Mouse (Mus musculus) hindbrain, embryonic 15.5 days (tissue): Measurements from ENCODE around the gene Hpn. TPM values are rescaled to one million over a fixed set of nuclear protein-coding genes. Genes with fewer than 3 reads are reported as not detected.

ENCODE experiments used
- ATAC-seq: fragments of 200-750 bp; cut with Nextera tagmentation; 2 replicates; pipeline ENCODE4 v1.8.0; 2017; ENCODE audit warnings: low read depth, moderate number of reproducible peaks, moderate TSS enrichment; ENCODE audit not compliant: low FRiP score
- H3K27ac ChIP-seq: fragments of 300-500 bp; sonication (generic); replicated peaks from 2 replicates; pipeline ENCODE4 v1.5.1; 2015; ENCODE audit warnings: mild to moderate bottlenecking, inconsistent platforms
- H3K27me3 ChIP-seq: fragments of 300-500 bp; sonication (generic); 2 replicates; pipeline ENCODE4 v1.6.1; 2015; ENCODE audit warnings: control low read depth, inconsistent platforms
- H3K36me3 ChIP-seq: fragments of 300-500 bp; sonication (generic); 2 replicates; pipeline ENCODE4 v1.6.1; 2015; ENCODE audit warnings: control low read depth, inconsistent platforms
- H3K4me1 ChIP-seq: fragments of 300-500 bp; sonication (generic); replicated peaks from 2 replicates; pipeline ENCODE4 v1.6.1; 2015; ENCODE audit warnings: control low read depth, inconsistent platforms
- H3K4me2 ChIP-seq: fragments of 300-500 bp; sonication (generic); 2 replicates; pipeline ENCODE4 v1.6.1; 2015; ENCODE audit warnings: moderate library complexity, mild to moderate bottlenecking, inconsistent platforms
- H3K4me3 ChIP-seq: fragments of 300-500 bp; sonication (generic); 2 replicates; pipeline ENCODE4 v1.5.1; 2015; ENCODE audit warnings: mild to moderate bottlenecking, inconsistent platforms
- H3K9ac ChIP-seq: fragments of 300-500 bp; sonication (generic); 2 replicates; pipeline ENCODE4 v1.6.1; 2015; ENCODE audit warnings: inconsistent platforms
- H3K9me3 ChIP-seq: fragments of 300-500 bp; sonication (generic); 2 replicates; pipeline ENCODE4 v1.6.1; 2016; ENCODE audit warnings: control low read depth, inconsistent platforms
- WGBS: fragments of 180-500 bp; shearing (Covaris S2); methylation state at CpG from one replicate; pipeline ENCODE4 v1.1.7; 2015; 5-methylcytosine and 5-hydroxymethylcytosine counted together
- polyA plus RNA-seq: library from polyadenylated mRNA; unstranded; fragments of >200 nt; fragmentation: Nextera tagmentation; extraction: Ambion mirVana; gene quantifications from 2 replicates; pipeline ENCODE4 v1.2.1, GENCODE M21; 2015

Hpn gene
- polyA plus RNA-seq, 1 experiment from 2014 or later, result 0.51 TPM

GRCm38 (mm10) chr7:31057071-31057470, 58.0 kb downstream of the Hpn start, which contains the start of gene Fxyd1:
Gene Fxyd1, minus strand, starts transcription at chr7:31057199.
- Histone ChIP-seq H3K4me3 (no peak within 1 kb of the TSS), H3K4me1 (peaks cover 13% of the 10 kb centered on the region), H3K4me2 (no peak within 1 kb of the TSS), H3K27ac (no peak within 1 kb of the TSS), H3K9me3 (no peaks in the 10 kb centered on the region), H3K9ac (no peak within 1 kb of the TSS), H3K27me3 (peaks cover 23% of the 10 kb centered on the region), H3K36me3 (no peaks in the 10 kb centered on the region)
- 73% methylated on average over 2 of the region's 2 CpGs for WGBS
- no peak for ATAC-seq

GRCm38 (mm10) chr7:31056448-31056847, 58.6 kb downstream of the Hpn start:
- no peak for ATAC-seq
- H3K27me3 ChIP-seq, result peaks cover 29% of the 10 kb centered on the region
- no peak overlapping the region for H3K9ac ChIP-seq
- WGBS, result 69% methylated on average over 7 of the region's 7 CpGs
- no peak overlapping the region for H3K27ac ChIP-seq
- H3K36me3 ChIP-seq, result no peaks in the 10 kb centered on the region
- no peaks in the 10 kb centered on the region for H3K9me3 ChIP-seq
- H3K4me3 ChIP-seq, result no peak overlapping the region
- H3K4me2 ChIP-seq, result no peak overlapping the region
- H3K4me1 ChIP-seq, result peaks cover 19% of the 10 kb centered on the region

GRCm38 (mm10) chr7:31055883-31056282, 59.2 kb downstream of the Hpn start:
- no peaks in the 10 kb centered on the region for H3K9me3 ChIP-seq
- ATAC-seq, result no peak
- H3K27ac ChIP-seq, result no peak overlapping the region
- H3K36me3 ChIP-seq, result no peaks in the 10 kb centered on the region
- peaks cover 34% of the 10 kb centered on the region for H3K27me3 ChIP-seq
- WGBS, result 50% methylated on average over 3 of the region's 4 CpGs
- no peak overlapping the region for H3K4me3 ChIP-seq
- no peak overlapping the region for H3K4me2 ChIP-seq
- H3K4me1 ChIP-seq, result peaks cover 25% of the 10 kb centered on the region
- H3K9ac ChIP-seq, result no peak overlapping the region

- WGBS, result 7% methylated on average over 10 of the region's 10 CpGs
These were observed 59.7 kb downstream of the Hpn start for GRCm38 (mm10) chr7:31055354-31055824.

GRCm38 (mm10) chr7:31054661-31055320, 60.3 kb downstream of the Hpn start:
- H3K36me3 ChIP-seq, result no peaks in the 10 kb centered on the region
- H3K4me3 ChIP-seq, result no peak overlapping the region
- no peak overlapping the region for H3K9ac ChIP-seq
- H3K9me3 ChIP-seq, result no peaks in the 10 kb centered on the region
- no peak for ATAC-seq
- 42% methylated on average over 11 of the region's 11 CpGs for WGBS
- 0 out of 2 replicates have a peak overlapping the region, but pooled peaks have one; percentile 2 for H3K27ac ChIP-seq
- peaks cover 36% of the 10 kb centered on the region for H3K4me1 ChIP-seq
- peaks cover 35% of the 10 kb centered on the region for H3K27me3 ChIP-seq
- peak overlapping the region; percentile 30 for H3K4me2 ChIP-seq

More at GRCm38 (mm10) chr7:31055354-31055824, 59.7 kb downstream of the Hpn start:
- Histone ChIP-seq H3K27ac (0 out of 2 replicates have a peak overlapping the region, but pooled peaks have one; percentile 2), H3K4me2 (peak overlapping the region; percentile 30), H3K9me3 (no peaks in the 10 kb centered on the region), H3K4me1 (peaks cover 30% of the 10 kb centered on the region), H3K4me3 (0 out of 2 replicates have a peak overlapping the region, but pooled peaks have one; percentile 12), H3K27me3 (peaks cover 35% of the 10 kb centered on the region), H3K36me3 (no peaks in the 10 kb centered on the region), H3K9ac (no peak overlapping the region)
- no peak for ATAC-seq

GRCm38 (mm10) chr7:31053882-31054447, 61.1 kb downstream of the Hpn start:
- H3K9me3 ChIP-seq, result no peaks in the 10 kb centered on the region
- H3K36me3 ChIP-seq, result no peaks in the 10 kb centered on the region
- no peak overlapping the region for H3K4me3 ChIP-seq
- 29% methylated on average over 10 of the region's 10 CpGs for WGBS
- H3K4me2 ChIP-seq, result no peak overlapping the region
- no peak overlapping the region for H3K9ac ChIP-seq
- H3K27me3 ChIP-seq, result peaks cover 35% of the 10 kb centered on the region
- peaks cover 44% of the 10 kb centered on the region for H3K4me1 ChIP-seq
- ATAC-seq, result no peak
- no peak overlapping the region for H3K27ac ChIP-seq

GRCm38 (mm10) chr7:31052636-31053434, 62.3 kb downstream of the Hpn start:
- Histone ChIP-seq H3K9ac (0 out of 2 replicates have a peak overlapping the region, but pooled peaks have one; percentile 3), H3K4me3 (peak overlapping the region; percentile 48), H3K27me3 (peaks cover 35% of the 10 kb centered on the region), H3K4me2 (peak overlapping the region; percentile 61), H3K27ac (no peak overlapping the region), H3K9me3 (no peaks in the 10 kb centered on the region), H3K36me3 (no peaks in the 10 kb centered on the region), H3K4me1 (peaks cover 44% of the 10 kb centered on the region)
- no peak for ATAC-seq
- under 1% methylated on average over 34 of the region's 34 CpGs for WGBS

- Histone ChIP-seq H3K36me3 (no peaks in the 10 kb centered on the region), H3K4me1 (peaks cover 44% of the 10 kb centered on the region), H3K9ac (0 out of 2 replicates have a peak overlapping the region, but pooled peaks have one; percentile 3), H3K27ac (no peak overlapping the region), H3K4me2 (peak overlapping the region; percentile 61), H3K27me3 (peaks cover 35% of the 10 kb centered on the region), H3K4me3 (peak overlapping the region; percentile 48), H3K9me3 (no peaks in the 10 kb centered on the region)
- WGBS, result 2% methylated on average over 22 of the region's 22 CpGs
- ATAC-seq, result no peak
These were observed 62.8 kb downstream of the Hpn start for GRCm38 (mm10) chr7:31052251-31052635.

GRCm38 (mm10) chr7:31051321-31052021, 63.6 kb downstream of the Hpn start, which contains the start of gene Fxyd7:
Gene Fxyd7, minus strand, starts transcription at chr7:31051467.
- peaks cover 35% of the 10 kb centered on the region for H3K27me3 ChIP-seq
- H3K4me1 ChIP-seq, result peaks cover 44% of the 10 kb centered on the region
- ATAC-seq, result peak; percentile 59
- H3K9me3 ChIP-seq, result no peaks in the 10 kb centered on the region
- peak within 1 kb of the TSS; percentile 48 for H3K4me3 ChIP-seq
- peak within 1 kb of the TSS; percentile 47 for H3K9ac ChIP-seq
- peak within 1 kb of the TSS; percentile 73 for H3K27ac ChIP-seq
- WGBS, result 2% methylated on average over 27 of the region's 28 CpGs
- H3K4me2 ChIP-seq, result peak within 1 kb of the TSS; percentile 61
- no peaks in the 10 kb centered on the region for H3K36me3 ChIP-seq

GRCm38 (mm10) chr7:31050921-31051320, 64.2 kb downstream of the Hpn start:
- H3K4me2 ChIP-seq, result peak overlapping the region; percentile 61
- H3K36me3 ChIP-seq, result no peaks in the 10 kb centered on the region
- no peaks in the 10 kb centered on the region for H3K9me3 ChIP-seq
- H3K27me3 ChIP-seq, result peaks cover 35% of the 10 kb centered on the region
- peak overlapping the region; percentile 73 for H3K27ac ChIP-seq
- WGBS, result 2% methylated on average over 9 of the region's 9 CpGs
- H3K4me1 ChIP-seq, result peaks cover 44% of the 10 kb centered on the region
- ATAC-seq, result peak; percentile 3; the same call in 1 of the 2 replicates
- peak overlapping the region; percentile 48 for H3K4me3 ChIP-seq
- peak overlapping the region; percentile 47 for H3K9ac ChIP-seq

- H3K4me1 ChIP-seq, result peaks cover 43% of the 10 kb centered on the region
- peak overlapping the region; percentile 47 for H3K9ac ChIP-seq
- peaks cover 36% of the 10 kb centered on the region for H3K27me3 ChIP-seq
- peak overlapping the region; percentile 61 for H3K4me2 ChIP-seq
- H3K36me3 ChIP-seq, result no peaks in the 10 kb centered on the region
- no peaks in the 10 kb centered on the region for H3K9me3 ChIP-seq
- H3K4me3 ChIP-seq, result peak overlapping the region; percentile 48
- H3K27ac ChIP-seq, result peak overlapping the region; percentile 73
- ATAC-seq, result peak; percentile 10; the same call in 1 of the 2 replicates
- WGBS, result 3% methylated on average over 6 of the region's 6 CpGs
These were observed 64.6 kb downstream of the Hpn start for GRCm38 (mm10) chr7:31050487-31050886.
